Mouse (Mus musculus) MEL-GATA-1-ER (cell line): ENCODE results near the gene Nrk.

ENCODE experiments used
- DNase-seq: peaks from one replicate; pipeline ENCODE4 v3.0.0-alpha.2; 2012; ENCODE audit warnings: low read depth; ENCODE audit errors: extremely low read depth

The Nrk gene

DNA sequence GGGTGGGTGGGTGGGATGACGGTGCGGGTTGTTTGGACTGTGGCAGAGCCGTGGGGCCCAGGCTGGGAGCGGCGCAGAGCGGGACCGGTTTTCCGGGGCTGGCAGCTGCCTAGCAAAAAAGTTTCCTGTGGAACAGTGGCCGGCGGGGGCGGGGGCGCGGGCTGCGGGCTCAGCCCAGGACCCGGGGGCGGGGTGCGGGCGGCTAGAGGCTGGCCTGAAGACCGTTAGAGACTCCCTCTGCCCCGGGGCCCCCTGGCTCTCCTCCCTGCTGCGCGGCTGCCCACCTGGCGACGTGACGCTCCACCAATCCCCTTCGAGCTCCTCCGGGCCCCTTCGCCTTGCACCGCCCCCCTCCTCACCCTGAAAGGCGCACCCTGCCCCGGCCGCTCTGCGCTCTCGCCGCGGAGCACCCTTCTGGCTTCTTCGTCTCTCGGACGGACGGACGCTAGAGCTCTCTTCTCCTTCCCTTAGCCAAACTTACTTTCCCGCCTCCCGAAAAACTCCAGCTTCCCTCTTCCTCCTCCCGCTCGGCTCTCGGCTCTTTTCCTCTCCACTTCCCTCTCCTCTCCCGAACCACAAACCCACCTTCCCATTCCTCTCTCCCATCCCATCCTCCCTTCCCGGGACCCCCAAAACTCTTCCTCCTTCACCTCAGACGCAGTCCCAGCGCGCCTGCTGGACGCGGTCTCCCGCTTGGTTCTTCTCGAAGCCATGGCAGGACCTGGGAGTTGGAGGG is at the start of gene Nrk:
Nrk (plus strand) TSS at position 390 of the 736 bp plus-strand sequence.
- DNase-seq: no peak

DNA sequence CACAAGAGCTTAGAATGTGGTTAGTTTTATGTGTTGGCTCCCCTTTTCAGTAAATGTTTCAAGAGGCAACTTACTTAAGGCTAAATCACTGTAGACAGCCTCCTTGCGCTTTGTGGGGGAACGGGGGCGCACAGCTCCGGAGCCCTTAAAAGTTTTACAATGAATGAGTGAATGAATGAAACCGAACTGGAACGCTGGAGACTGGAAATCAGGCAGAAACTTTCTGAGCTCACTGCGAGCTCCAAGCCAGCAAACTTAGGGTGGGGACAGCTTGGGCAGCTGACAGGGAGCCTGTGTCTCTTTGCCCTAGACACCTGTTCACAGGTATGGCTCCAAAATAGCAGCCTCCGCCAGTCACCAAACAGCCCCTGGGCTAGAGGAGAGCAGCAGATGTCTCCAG is 864 bp upstream of the Nrk start:
- DNase-seq: no peak

DNA sequence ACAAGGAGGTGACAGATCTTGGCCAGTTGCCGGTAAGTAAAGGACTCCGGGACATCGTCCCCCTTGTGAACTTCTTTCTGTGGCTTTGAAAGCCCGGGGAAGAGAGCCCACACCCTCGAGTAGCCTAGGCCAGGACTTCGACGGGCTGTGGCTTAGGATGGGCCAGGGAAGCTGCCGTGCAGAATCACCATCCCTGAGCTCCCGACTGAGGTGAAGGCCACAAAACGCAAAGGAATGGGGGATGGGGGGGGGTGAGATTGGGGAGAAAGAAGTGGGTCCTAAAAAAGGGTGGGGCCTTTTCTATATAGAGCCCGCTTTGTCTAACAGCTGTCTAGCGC is 516 bp downstream of the Nrk start:
- no peak for DNase-seq

DNA sequence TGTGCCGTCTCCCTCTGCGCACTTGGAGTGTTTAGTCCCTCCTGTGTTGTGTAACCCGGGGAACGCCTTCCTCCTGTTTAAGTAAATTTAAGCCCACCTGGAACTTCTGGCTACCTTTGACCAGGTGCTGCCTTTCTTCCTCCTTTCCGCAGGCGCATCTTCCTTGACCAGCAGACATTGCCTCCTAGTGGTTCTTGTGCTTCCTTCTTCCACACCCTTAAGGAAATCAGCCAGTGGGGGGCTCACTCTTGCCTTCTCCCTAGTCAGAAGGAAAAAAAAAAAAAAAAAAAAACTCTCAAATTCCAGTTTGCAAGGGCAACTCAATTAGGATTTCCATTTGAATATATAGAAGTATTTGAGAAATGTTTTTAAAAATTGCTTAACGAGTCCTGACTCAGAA is 4.8 kb downstream of the Nrk start:
- DNase-seq: no peak

DNA sequence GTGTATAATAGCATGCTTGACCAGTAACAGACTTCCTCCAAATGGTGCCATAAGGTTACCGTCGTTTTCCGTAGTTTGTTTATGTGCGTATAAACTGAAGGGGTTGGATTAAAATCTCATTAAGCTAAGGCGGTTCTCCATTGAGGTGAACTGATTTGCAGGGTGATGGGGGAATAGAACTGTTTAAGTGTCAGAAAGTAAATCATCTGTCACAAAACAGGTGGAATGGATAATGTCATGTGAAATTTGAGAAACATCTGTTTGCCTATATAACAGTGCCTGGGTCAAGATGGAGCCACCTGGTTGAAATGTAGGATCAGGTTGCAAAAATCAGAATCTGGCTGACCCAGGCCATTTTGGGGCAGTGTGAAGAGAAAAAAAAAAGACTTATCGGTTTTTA is 29.7 kb downstream of the Nrk start:
- DNase-seq: no peak

DNA sequence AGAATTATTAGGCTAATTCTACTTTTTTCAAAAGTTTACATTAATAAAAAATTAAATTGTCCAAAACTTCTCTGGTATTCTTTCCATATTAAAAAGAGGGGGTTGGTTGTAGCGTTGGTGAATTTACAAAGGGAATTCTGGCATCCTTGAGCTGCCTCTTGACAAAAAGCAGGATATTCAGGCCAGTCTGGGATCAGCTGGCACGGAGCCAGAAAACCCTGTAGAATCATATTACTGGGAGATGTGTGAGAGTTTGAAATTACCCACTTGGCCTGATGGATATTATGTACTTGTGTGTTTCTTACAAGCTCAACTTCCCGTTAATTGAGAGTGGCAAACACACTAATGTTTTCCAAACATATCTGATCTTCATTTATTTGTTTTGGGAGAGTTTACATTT is 46.5 kb downstream of the Nrk start:
- DNase-seq: no peak

DNA sequence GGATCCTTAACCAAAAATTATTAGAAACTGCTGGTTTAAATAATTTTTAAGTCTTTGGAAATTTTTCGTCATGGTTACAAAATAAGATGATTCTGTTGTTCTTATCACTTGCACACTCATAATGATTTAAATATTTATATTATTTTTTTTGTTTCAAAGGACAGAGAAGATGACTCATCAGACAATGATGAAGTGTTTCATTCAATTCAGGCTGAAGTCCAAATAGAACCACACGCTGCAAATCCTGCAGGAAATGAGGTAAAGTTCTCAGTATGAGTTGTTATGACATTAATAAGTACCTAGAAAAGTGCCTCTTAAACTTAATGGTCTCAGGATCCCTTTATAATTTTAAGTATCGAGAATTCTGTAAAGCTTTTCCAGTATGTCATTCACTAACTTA is 64.3 kb downstream of the Nrk start:
- DNase-seq: no peak

DNA sequence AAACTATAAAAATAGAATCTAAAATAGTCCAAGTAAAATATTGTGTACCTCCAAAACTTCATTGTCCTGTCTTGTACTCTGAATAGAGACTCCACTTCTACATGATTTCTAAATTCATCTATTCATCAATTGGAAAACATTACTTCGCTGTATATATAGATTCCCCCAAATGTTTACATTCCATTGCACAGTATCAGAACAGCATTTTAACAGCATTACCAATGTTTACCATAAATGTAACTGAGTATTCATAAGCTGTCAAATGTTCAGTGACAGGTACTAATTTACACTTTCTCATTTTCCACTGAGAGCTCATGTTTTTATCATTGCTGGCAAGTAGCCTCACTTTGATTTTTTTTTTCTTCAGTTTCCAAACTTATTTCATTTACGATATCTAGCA is 65.0 kb downstream of the Nrk start:
- no peak for DNase-seq

DNA sequence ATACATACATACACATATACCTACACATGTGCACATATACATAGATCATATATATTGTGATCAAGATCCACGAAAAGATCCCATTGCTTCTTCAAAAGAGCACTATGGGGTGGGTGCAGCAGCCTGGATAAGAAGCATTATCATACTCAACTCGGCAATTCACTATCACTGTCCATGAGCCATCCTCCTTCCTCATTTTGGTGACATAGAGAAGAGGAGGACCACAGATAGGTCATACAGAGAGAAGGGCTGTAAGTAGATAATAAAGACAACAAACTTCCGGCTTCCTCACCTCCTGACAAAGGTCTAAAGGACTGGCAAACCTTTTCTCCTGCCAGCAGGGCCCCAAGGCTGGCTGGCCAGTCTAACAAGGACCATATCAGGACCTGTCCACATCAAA is 100.3 kb downstream of the Nrk start:
- peak; percentile 67 for DNase-seq

DNA sequence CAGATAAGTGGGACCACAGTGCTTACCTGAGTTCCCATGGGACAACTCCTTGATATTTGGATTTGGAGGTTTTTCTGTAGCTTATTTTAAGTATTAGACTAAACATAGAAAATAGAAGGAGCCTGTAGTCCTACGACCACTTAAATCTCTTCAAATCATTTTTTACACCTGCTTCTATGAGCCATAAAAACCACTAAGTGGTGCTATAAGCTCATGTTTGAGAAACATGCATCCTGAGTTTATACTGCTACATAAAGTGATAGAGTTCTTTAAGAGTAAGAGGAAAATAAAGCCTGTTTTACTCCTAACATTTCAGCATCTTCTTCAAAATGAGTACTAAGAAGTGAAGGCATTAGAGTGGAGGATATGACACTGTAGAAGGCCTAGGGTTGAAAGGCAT is 102.3 kb downstream of the Nrk start:
- peak; percentile 12 for DNase-seq

DNA sequence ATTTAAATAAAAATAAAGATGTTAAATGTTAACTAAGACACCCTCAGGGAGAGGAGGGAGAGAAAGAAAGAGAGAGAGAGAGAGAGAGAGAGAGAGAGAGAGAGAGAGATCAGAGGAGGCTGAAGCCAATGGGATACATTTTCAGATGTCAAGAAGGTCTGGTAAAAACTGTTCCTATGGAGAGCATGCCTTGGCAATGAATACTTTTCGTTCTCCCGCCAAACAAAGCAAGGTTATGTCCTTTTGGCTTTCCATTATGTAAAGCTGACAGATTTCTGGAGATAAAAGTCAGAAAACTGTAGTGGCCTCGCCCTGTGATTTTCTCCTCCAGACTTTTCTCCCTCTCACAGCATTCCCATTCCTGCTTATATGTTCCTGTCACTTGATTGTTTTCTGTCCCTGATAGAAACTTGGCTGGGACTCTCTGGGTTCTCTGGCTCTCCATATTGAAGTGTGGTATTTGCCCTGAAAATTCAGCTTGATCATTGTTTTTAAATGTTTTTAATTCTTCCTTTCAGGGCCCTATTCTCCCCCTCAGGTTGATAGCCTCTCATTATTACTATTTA is 112.4 kb downstream of the Nrk start:
- DNase-seq: no peak

DNA sequence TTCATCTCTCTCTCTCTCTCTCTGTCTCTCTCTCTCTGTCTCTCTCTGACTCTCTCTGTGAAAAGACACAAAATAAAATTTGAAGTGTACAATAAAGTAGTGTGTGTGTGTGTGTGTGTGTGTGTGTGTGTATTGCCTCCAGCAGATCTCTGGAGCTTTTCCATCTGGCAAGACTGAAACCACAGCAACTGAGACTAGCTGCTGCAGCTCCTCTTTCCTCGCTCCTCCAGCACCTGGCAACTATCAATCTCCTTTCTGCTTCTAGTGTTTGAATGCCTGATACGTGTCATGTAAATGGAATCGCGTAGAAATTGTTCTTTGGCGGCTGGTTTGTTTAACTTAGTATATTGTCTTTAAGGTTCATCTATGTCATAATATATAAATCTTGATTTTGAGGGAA is 113.1 kb downstream of the Nrk start:
- no peak for DNase-seq

DNA sequence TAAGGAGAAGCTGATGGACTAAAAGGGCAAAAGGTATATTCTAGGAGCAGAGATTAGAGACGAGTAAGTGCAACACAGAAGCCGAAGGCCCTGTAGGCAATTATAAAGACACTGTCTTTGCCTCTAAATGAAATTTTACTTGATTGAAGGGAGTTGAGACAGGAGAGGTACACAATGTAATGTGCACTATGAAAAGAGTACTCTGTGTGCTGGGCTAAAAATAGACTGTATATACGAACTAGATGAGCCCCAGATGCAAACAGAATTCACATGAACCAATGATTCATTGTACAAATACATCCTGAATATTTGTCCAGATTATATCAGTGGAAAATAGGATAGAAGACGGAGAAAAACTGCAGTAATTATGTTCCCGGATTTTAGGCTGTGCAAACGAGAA is 113.7 kb downstream of the Nrk start:
- DNase-seq: no peak

DNA sequence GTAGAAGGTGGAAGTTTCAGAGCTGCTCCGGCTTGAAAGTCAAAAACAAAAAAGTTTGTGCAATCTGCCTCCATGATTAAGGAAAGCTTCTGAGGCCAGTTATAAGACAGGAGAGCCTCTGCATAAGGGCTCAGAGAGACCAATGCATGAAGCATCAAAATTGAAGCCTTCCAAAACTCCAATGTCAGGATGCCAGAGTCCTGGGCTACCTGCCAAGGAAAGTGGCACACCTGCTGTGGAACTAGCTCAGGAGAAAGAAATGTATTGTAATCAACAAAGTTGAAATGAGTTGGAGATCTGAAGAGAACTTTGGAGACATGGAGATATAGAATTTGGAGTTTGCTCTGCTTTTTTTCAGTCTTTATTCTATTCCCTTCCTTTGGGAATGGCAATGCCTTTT is 123.4 kb downstream of the Nrk start:
- DNase-seq: no peak

DNA sequence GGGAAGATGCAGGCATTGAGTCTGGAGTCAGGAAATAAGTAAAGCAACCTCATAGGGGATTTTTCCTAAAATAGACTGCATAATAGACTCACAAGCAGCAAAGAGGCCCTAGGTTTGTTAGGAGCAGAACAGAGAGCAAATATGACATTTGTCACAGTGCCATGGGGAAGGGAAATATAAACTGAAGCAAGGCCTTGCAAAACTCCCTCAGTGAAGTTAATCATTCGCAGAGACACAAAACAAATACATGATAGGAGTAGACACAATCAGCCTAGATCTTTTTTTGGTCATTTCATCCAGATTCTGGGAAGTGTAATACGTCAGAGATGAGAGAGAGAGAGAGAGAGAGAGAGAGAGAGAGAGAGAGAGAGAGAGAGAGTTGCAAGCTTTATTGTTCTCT is 125.1 kb downstream of the Nrk start:
- DNase-seq: no peak

DNA sequence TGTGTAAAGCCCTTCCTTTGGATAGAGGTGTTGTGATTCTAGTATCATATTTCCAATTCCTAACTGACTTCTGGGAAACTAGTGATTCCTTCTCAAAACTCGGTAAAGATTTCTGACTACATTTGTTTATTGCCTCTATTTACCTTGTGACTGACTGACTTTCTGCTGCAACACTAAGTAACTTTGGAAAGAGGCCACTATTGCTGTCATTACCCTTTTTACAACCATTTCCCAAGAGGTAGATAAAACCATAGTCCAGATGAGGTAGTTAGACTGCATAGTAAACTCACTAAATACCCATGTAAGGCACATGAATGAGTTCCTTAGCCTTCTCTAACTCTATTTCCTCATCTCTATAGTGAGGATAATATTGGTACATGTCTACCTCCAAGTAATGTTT is 126.9 kb downstream of the Nrk start:
- DNase-seq: no peak

DNA sequence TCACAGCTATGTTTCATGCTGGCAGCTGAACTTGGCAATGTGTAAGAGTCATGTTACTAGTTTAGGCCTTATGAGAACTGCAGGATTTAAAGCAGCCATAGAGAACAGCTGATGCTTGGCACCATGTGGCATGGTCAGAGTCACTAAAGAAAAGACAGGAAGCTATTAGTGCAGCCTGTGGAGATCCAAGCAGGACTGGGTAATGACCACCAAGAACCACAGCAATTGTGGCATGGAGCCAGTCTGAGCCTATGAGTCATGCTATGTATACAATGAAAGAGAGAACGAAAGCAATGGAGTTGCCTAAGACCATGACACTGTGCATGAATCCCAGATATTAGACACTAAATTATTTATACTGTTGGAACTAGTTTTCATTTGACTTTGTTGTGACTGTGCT is 137.7 kb downstream of the Nrk start:
- no peak for DNase-seq

DNA sequence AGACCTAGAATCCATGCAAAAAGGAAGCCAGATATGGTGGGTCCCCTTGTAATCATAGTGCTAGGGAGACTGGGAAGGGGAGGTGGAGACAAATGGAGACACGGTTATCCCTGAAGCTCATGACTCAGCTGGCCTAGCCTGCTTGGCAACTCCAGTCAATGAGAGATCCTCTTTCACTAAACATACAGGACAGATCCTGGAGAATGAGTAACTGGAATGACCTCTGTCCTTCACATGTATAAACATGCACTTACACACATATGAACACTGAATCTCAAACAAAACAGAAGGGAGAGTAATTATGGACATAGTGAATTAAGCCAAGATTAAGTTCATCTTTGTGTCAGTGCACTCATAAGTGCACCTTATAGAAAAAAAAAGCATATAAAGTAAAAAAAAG is 138.9 kb downstream of the Nrk start:
- no peak for DNase-seq
